Mouse (Mus musculus) bone marrow, adult 2 months (tissue): ENCODE results near the gene Zdhhc6. TPM values are rescaled to one million over a fixed set of nuclear protein-coding genes. Genes with fewer than 3 reads are reported as not detected.

Experiments
- H3K27ac ChIP-seq: fragments of 200-500 bp; 2 replicates; pipeline ENCODE4 v1.5.1; 2012; ENCODE audit warnings: low read depth, mild to moderate bottlenecking, control low read depth, inconsistent platforms, low read length; ENCODE audit not compliant: control insufficient read depth, poor library complexity, insufficient read depth
- H3K4me1 ChIP-seq: fragments of 200-500 bp; 2 replicates; pipeline ENCODE4 v1.6.1; 2011; ENCODE audit warnings: low read length; ENCODE audit not compliant: control insufficient read depth, insufficient read depth
- H3K4me3 ChIP-seq: fragments of 200-500 bp; replicated peaks from 2 replicates; pipeline ENCODE3; 2011; ENCODE audit warnings: mild to moderate bottlenecking, low read depth, low read length, control low read depth; ENCODE audit not compliant: control insufficient read depth
- CTCF ChIP-seq: fragments of 200-500 bp; IDR thresholded peaks from 2 replicates; pipeline ENCODE4 v1.5.1; 2011; ENCODE audit warnings: low read length, control low read depth; ENCODE audit not compliant: control insufficient read depth, insufficient read depth
- POLR2A ChIP-seq: fragments of 200-500 bp; IDR thresholded peaks from 2 replicates; pipeline ENCODE4 v1.6.1; 2011; ENCODE audit warnings: low read depth, mild to moderate bottlenecking, control low read depth, low read length, borderline replicate concordance; ENCODE audit not compliant: control insufficient read depth
- WGBS: fragments of 180-500 bp; shearing (Covaris S2); methylation state at CpG from one replicate; pipeline ENCODE4 v1.1.7; 2018; 5-methylcytosine and 5-hydroxymethylcytosine counted together
- polyA plus RNA-seq: library from polyadenylated mRNA; stranded (reverse); fragments of >200 nt; gene quantifications from 2 replicates; pipeline ENCODE4 v1.2.4, GENCODE M21; 2011; ENCODE audit warnings: low replicate concordance; ENCODE audit not compliant: missing spikeins, insufficient read depth, insufficient read length

The Zdhhc6 gene
- polyA plus RNA-seq = 17.5 and 19.6 TPM in 2 replicates

DNA sequence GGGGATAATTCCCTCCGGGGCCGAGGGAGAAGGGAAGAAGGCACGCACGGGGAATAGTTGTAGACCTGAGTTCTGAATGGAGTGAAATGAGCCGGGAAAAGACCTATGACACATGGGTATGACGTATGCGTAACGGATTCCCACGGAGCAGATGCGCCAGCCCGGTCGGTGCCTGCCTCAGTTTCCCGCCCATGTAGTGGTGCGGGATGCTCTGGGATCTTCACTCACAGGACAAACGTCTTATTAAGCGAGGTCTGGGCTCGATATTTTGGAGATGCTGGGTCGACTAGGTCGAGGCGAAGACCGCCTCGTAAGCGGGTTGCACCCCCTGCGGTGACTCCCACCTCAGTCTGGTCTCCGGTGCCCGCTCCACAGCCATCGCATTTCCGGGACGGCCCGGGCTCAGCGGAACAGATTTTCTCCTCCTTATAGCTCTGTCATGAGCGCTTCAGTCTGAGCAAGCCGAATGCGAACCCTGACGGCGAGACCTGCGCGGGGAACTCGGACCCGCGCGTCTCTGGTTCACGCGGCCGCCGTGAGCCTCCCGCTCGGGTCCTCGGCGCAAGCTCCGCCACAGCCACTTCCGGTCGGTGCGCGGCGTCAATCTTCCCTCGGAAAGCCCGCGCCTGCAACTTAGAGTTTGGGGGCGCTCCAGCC is at the start of gene Zdhhc6:
TSS of gene Zdhhc6 (minus strand) at position 581 of the 657 bp plus-strand sequence.
- TF ChIP-seq CTCF (no peak), POLR2A (peak; percentile 79; the same call in 1 of the 2 replicates)
- WGBS = under 1% methylated on average over 60 of the region's 60 CpGs
- Histone ChIP-seq H3K4me1 (no peaks in the 10 kb centered on the region; the same call in 1 of the 2 replicates), H3K27ac (peak within 1 kb of the TSS; percentile 90), H3K4me3 (peak within 1 kb of the TSS; percentile 96)

DNA sequence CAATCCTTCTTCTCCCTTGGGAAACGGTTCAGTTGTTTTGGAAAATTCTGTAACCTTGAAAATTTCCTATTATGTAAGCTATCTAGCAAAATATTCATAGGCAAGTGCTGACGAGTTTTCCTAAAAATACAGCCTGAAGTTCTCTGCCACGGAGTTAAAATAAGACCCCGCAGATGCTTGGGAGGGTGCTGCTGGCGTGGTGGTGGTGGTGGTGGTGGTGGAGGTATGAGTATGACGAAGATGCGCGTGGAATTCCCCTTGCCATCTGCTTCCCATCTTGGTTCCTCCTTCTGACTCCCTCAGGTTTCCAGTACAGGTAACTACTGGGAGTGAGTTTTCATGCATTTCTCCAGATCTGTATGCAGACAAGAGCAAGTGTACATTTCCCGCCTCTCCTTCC is 46.8 kb upstream of the Zdhhc6 start:
- no peak overlapping the region for H3K27ac ChIP-seq
- H3K4me1 ChIP-seq = no peaks in the 10 kb centered on the region; the same call in 1 of the 2 replicates
- no peak overlapping the region for H3K4me3 ChIP-seq
- TF ChIP-seq CTCF = no peak
- TF ChIP-seq POLR2A = no peak
- WGBS = 93% methylated on average over 9 of the region's 9 CpGs

DNA sequence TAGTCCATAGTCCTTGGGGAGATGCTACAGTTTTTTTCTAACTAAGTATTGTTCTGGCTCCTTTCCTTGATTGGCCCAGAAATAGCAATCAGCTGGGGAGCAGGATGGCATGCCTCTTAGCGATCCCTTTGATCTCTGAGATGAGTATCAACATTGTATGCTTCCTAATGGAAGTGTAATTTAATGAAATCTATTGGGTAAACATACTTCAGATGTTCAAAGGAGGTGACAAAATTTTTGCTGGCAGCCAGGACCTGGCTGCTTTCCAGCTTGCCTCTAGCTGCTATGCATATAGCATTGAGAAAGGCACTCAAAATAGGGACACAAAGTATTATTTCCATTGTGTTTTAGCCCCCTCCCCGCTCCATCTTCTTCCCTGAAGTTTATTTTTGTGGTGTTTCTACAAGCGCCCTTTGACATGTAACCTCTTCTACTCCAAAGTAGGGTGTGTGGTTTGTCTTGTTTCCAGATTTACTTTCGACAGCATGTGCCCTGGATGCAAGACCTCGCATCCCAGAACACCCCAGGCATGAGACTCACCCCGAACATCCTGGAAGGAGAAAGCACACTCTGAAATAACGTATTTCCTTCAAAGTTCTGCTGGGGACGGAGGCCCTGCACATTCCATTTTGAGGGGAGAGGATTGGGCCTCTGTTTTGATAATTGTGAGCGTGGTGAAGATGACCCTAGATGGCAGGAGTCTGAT is 35.0 kb upstream of the Zdhhc6 start:
- no peak overlapping the region for H3K4me3 ChIP-seq
- TF ChIP-seq CTCF = no peak
- TF ChIP-seq POLR2A = no peak
- no peak overlapping the region for H3K27ac ChIP-seq
- H3K4me1 ChIP-seq = peaks cover 2% of the 10 kb centered on the region
- WGBS = 82% methylated on average over 9 of the region's 9 CpGs

DNA sequence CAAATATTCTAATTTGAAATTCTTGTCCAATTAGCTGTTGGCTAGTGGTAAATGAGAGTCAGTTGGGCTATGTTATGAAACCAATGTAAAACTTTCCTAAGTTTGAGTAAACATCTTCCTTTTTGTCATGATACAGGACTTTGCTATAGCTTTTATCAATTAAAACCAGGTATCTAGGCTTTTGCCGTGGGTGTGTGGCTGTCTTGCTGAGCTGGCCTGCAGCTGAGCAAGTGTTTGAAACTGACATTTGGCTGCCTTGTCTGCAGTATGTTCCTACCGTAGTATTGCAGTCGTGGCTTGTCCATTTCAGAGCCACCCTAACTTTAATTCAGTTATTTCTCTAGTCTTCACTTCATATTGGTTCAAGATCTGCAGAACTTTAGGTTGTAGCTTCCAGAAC is 32.4 kb upstream of the Zdhhc6 start:
- TF ChIP-seq POLR2A (no peak), CTCF (no peak)
- Histone ChIP-seq H3K27ac (no peak overlapping the region), H3K4me1 (peaks cover 2% of the 10 kb centered on the region), H3K4me3 (no peak overlapping the region)
- WGBS = 54% methylated on average over 3 of the region's 3 CpGs

GRCm38 (mm10) chr19:55343274-55343673 is 27.4 kb upstream of the Zdhhc6 start:
- H3K4me3 ChIP-seq = no peak overlapping the region
- TF ChIP-seq POLR2A = no peak
- no peak for TF ChIP-seq CTCF
- WGBS = 87% methylated on average over 9 of the region's 9 CpGs
- peaks cover 2% of the 10 kb centered on the region for H3K4me1 ChIP-seq
- no peak overlapping the region for H3K27ac ChIP-seq

DNA sequence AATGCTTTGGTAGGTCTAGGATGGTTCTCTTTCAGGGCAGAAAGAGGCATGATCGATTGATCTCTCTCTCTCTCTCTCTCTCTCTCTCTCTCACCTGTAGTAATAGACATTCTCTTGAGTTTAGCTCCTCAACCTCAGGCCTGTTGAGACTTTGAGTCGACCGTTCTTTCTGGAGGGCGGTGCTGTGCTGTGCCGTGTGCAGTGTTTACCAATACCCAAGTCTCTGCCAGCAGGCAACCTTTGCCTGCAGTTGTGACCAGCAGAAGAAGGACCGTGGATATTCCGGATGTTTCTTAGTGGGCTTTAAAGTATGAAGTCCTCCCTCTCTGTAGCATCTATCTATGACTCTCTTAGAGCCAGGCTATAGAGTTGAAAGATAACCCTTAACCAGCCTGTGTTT is 26.6 kb upstream of the Zdhhc6 start:
- TF ChIP-seq POLR2A (no peak), CTCF (no peak)
- H3K27ac ChIP-seq = no peak overlapping the region
- no peaks in the 10 kb centered on the region; the same call in 1 of the 2 replicates for H3K4me1 ChIP-seq
- WGBS = 92% methylated on average over 7 of the region's 7 CpGs
- no peak overlapping the region for H3K4me3 ChIP-seq

DNA sequence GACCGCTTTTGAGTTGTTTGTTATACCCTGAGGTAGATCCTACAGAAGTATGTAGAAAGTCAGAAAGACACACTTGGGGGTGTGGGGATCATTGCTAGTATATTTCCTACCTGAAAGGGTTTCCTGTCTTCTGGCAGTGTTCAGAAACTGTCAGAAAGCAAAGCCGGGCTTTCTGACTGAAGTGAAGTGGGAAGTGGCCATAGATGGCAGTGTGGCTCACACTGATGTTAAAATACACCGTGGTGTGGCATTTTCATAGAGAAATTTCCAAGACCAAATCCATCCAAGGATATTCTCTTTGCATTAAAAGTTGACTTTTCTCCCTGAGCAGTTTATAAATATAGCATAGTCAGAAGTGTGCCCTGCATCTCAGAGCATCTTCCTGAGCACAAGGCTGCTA is 25.5 kb upstream of the Zdhhc6 start:
- Histone ChIP-seq H3K4me3 (no peak overlapping the region), H3K27ac (no peak overlapping the region), H3K4me1 (no peaks in the 10 kb centered on the region; the same call in 1 of the 2 replicates)
- TF ChIP-seq CTCF = no peak
- 46% methylated on average over 3 of the region's 3 CpGs for WGBS

DNA sequence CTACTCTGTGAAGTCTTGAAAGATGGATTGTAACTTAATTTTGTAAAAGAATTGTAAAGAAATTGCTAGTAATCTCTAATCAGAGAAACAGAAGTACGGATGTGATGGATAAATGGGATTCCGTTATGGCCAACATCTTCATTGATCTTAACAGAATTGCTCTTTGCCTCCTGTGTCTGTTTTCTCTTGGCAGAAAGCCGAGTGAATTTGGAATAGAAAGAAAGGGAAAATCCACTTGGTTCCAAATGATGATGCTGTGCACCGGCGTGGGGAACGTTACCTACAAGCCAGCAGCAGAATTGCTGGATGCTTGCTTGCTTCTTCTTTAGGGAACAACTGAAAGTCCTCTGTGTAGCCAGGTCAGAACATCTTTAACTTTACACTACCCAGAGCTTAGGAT is 24.7 kb upstream of the Zdhhc6 start:
- H3K27ac ChIP-seq = no peak overlapping the region
- H3K4me1 ChIP-seq = no peaks in the 10 kb centered on the region; the same call in 1 of the 2 replicates
- H3K4me3 ChIP-seq = no peak overlapping the region
- 88% methylated on average over 6 of the region's 6 CpGs for WGBS
- TF ChIP-seq POLR2A (no peak), CTCF (no peak)
